Mouse (Mus musculus) adrenal gland, postnatal 10 days (tissue): ENCODE measurements around the gene Snx8. TPM values are rescaled to one million over a fixed set of nuclear protein-coding genes. Genes with fewer than 3 reads are reported as not detected.

Source experiments
- DNase-seq: peaks from one replicate; pipeline ENCODE4 v3.0.0; 2021; ENCODE audit warnings: mixed read lengths
- long read RNA-seq, 2 experiments: library from polyadenylated mRNA; stranded (forward); transcript quantifications; one replicate each; pipeline ENCODE4 v2.0.0; 2021
- total RNA-seq, 2 experiments: library from RNA; stranded (reverse); gene quantifications; 2 replicates each; pipeline ENCODE4 v1.2.3; 2021

The Snx8 gene
- total RNA-seq = 10 to 100 TPM; 19.7 to 20.3 TPM
- long read RNA-seq, experiment 1, transcript Snx8-201 (11 exons, 2,627 nt) = major isoform, 39 of 61 reads
- long read RNA-seq, experiment 1, partial matches to known transcripts = 5 of 61 reads
- long read RNA-seq, experiment 1, other reads (novel, unspliced or antisense) = 15 of 61 reads
- long read RNA-seq, experiment 2, transcript Snx8-201 (11 exons, 2,627 nt) = major isoform, 18 of 25 reads
- long read RNA-seq, experiment 2, partial matches to known transcripts = 1 of 25 reads
- long read RNA-seq, experiment 2, other reads (novel, unspliced or antisense) = 5 of 25 reads

DNA sequence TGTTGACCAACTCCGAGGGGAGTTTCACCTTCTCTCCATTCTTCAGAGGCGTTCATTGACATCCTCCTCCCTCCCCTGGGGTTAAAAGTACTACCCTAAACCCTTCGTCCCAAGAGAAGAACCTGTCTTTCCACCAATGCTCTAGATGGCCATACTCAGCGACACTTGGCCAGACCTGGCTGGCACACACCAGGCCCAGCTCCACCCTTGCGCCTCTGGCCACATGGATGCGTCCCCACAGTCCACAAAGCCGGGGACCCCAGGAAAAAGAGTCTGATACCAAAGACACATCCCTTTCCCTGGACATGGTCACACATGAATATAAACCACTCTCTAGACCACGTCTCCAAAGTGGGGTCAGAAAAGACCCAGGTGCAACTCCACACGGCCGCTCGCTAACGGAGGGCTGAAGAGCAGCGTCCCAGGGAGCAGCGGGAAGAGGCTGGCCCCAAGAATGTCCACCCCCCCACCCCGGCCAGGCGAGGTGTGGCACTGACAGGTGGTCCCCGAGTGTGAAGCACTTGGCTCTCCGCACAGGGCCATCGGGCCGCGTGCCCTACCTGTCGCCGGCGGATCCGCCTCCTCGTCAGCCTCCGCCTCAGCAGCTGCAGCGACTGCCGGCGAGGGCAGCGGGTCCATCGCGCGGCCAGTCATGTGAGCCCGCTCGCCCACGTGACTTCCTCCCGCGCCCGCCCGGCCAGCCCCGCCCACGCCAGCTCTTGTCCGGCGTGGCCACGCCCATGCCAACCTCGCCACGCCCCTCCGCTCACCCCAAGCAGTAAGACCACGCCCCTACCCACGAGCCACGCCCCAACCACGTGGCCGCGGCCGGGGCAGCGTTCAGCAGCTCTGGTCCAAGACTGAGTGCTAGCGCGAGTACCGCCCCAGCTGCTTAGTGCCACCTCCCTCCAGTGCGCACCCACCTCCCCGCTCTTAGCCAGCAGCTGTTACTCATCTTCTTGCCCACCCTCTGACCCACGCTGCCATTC is at the start of gene Snx8:
Snx8 (minus strand) TSS at position 675 of the 989 bp plus-strand sequence.
- peak; percentile 99 for DNase-seq

DNA sequence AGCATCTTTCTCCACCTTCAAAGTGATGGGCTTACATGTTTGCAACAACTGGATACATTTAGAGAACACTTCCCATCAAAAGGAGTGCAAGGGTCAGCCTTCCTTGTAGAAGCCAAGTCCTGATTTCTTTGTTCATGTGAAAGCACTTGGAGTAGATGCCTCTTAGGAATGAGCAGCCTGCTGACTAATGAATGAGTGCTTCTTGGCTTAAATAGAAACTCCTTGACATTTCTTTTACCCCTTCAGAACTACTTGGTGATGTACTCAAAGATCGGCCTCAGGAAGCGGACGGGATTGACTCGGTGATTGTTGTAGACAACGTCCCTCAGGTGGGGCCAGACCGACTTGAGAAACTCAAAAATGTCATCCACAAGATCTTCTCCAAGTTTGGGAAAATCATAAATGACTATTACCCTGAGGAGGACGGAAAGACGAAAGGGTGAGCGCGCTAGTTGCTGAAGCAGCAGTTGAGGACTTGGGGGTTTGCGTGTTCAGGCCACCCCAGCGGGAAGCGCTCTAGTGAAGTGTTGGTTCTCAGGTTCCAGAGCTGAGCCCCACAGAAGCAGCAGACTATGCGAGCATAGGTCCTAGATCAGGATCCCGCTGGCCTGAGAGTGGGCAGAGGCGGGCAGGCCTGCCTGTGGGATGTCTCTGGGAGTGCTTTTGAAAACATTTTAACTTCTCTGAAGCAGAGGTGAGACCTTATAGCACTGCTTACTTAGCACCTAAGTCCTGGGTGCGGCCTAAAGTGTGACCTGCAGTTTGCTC is 36.1 kb upstream of the Snx8 start:
- DNase-seq = no peak

DNA sequence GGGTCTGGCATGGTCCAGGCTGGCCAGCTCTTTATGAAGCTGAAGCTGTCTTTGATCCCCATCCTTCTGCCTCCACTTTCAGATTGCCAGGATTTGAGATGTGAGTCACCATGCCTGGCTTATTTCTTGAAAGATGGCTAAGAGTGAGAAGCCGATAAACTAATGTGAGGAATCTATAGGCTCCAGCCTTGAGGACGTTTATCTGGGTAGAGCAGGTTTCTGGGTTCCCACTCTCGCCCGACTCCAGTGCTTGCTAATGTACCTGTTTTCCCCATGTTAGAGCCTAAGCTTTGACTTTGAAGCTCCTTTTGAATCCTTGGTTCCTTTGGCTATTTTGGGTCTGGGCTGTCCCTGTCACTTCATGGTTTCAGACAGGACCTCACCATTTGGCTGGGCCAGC is 31.6 kb upstream of the Snx8 start:
- DNase-seq = no peak

DNA sequence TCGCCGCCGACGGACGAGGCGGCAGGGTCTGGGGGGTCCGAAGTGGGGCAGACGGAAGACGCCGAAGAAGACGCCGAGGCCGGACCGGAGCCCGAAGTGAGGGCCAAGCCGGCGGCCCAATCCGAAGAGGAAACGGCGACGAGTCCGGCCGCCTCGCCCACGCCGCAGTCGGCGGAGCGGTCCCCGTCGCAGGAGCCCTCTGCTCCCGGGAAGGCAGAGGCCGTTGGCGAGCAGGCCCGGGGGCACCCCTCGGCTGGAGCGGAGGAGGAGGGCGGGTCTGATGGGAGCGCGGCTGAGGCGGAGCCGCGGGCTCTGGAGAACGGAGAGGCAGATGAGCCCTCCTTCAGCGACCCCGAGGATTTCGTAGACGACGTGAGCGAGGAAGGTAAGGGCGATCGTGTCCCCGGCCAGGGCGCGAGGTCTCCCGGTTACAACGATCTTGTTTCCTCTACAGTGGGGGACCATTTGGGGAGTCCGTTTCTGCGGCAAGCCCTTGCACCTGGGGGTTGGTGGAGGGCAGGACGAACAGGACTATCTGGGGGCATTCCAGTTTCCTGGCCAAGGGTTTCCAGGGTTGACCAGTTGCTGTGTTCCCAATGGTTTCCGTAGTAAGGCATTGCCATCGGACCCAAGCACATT is 30.5 kb upstream of the Snx8 start:
- DNase-seq = peak; percentile 58

DNA sequence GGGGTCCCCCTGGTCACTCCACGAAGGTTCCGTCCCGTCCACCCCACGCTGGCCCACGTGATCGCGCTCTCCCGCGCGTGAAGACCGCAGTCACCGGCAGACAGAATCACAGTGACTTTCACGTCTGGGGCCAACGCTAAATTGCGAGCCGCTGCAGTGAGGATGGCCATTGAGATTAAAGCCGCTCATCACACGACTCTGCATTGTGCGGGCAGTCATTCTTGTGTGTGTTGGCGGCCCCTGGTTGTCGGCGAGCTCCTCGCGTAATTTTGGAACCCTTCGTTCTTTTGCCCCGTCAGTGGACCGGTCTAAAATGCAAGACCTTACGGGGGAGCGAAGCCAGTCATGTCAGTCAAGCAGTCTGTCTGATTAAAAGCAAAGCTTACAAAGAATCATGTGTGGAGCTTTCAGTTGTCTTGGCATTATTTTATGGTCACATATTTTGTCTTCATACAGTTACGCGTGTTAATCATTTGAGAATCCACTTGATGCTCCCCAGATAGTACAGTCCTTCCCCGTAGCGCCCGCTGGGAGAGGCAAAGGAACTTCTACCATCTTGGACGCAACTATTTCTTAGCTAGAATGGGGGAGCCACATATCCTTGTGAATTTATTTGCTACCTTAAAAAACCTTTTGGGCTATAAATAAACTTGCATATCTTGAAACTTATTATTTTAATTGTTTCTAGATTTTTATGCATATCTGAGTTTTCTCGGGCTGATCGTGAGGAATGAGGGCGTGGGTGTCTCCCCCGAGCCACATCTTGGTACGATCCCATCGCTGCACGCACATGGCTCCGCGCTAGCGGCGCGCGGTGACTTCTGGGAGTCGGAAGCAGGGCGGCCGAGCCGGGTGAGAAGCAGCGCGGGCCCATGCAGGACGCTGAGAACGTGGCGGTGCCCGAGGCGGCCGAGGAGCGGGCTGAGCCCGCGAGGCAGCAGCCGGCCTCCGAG is 29.7 kb upstream of the Snx8 start, which contains the start of gene Eif3b:
Eif3b (plus strand) TSS at position 840 of the 953 bp plus-strand sequence.
- DNase-seq = peak; percentile 92

DNA sequence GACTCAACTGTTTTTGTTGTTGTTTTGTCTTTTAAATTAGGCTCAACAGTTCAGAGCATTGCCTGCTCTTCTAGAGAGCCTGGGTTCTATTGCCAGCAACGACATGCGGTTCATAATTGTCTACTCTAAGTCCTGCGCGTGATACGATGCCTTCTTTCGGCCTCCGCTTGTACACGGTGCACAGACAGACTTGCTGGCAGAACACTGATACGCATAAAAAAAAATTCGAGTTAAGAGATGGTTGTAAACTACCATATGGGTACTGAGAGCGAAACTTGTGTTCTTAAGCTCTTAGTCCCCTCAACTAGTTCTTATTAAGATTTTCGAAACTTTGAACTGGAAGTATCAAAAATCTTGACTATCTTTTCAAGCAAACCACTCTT is 29.0 kb upstream of the Snx8 start:
- DNase-seq = no peak

DNA sequence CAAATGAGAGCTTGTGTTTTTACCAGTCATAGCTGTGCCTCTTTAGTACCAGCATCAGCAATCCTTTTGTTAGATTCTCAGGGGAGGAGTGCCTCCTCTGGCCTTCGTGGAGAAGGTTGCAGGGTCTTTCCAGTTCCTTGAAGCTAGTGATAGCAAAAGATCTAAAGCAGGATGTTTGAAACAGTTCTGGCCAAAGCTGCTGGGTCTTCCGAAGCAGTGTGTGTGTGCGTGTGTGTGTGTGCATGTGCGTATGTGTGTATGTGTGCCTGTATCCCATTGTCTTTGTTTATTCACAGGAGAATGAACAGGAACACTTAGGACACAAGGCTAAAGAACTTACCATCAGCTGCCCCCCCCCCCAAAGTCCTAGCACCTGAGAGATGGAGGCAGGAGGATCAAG is 25.6 kb upstream of the Snx8 start:
- DNase-seq = no peak

DNA sequence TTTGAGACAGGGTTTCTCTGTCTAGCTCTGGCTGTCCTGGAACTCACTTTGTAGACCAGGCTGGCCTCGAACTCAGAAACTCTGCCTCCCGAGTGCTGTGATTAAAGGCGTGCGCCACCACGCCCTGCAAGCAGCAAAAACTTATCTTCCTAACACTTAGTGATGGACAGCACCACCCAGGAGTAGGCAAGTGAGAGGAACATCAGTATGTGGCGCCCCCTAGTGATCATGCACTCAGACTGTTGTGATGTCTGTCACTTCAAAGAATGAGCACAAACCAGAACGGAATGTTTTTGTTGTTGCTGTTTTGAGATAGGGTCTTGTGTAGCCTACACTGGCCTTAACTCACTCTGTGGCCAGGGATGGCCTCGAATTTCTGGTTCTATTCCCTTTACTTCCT is 22.3 kb upstream of the Snx8 start:
- DNase-seq = peak; percentile 79

DNA sequence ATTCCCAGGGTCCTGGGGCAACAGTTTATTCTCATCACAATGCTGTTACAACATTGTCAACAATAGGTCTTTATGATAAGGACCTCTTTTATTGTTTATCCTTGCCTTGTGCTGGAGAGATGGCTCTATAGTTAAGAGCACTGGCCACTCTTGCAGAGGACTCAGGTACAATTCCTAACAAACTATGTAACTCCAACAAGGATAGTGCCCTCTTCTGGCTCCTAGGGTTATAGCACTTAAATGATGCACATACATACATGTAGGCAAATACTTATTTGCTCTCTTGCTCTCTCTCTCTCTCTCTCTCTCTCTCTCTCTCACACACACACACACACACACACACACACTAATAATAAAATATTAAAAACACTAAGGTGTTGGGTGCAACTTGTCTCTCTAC is 19.7 kb upstream of the Snx8 start:
- DNase-seq = no peak

DNA sequence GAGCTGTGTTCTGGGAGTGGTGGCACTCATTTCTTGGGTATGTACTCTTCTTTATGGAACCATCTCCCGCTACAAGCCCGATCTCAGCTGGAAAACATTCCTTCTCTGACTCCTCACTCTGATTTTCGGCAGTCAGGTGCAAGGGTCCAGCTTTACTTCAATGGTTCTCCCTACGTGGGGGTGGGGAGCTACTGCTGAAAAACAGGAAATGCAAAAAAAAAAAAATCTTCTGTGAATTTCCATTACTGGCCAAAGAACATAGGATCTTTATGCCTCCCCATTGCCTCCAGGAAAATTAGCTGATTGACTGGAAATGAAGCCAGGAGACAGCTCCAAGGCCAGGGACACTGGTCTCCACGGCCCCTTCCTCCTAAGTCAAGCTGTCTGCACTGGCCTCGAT is 17.6 kb upstream of the Snx8 start:
- DNase-seq = no peak

DNA sequence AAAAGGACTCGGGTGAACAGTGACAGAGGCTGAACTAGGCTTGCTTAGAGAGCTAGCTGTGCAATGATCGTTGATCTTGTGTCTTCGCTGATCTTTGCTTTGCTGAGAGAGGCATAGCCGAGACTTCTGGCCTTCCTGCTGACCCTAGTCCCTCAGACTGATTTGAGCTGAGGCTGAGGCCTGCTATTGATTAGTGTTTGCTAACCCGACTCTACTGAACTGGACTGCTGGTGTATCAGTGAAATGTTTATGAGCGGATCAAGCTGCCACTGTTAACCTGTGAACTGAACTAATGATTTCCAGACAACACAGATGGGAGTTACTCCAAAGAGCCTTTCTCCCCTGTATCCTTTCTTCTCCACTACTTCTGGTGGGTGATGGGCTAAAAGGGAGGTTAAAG is 16.1 kb upstream of the Snx8 start:
- no peak for DNase-seq

DNA sequence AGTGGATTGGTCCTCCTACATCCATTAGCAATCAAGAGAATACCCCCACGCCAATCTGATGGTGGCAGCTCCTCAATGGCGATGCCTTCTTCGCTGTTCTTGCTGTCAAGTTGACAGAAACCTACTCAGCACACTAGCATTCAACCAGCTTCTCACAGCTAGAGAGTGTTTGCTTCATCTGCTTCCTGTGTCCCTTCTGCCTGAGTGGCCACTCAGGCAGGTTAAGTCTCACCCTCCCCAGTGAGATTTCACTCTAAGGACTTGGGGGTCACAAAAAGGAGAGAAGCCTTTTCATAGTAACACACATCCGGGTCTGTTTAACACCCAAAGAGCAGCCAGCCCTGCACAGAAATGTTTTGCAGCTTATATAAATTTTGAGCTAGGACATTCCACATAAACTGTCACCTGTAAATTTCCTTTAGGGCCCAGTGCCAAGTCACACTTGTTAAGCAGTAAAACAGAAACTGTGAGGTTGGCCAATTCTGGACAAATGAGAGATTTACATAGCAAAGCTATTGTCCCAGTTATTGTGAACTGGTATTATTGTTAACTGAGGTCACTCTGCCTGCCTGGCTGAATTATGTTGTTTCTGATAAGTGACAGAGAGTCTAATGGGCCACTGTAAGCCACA is 13.7 kb upstream of the Snx8 start:
- no peak for DNase-seq

DNA sequence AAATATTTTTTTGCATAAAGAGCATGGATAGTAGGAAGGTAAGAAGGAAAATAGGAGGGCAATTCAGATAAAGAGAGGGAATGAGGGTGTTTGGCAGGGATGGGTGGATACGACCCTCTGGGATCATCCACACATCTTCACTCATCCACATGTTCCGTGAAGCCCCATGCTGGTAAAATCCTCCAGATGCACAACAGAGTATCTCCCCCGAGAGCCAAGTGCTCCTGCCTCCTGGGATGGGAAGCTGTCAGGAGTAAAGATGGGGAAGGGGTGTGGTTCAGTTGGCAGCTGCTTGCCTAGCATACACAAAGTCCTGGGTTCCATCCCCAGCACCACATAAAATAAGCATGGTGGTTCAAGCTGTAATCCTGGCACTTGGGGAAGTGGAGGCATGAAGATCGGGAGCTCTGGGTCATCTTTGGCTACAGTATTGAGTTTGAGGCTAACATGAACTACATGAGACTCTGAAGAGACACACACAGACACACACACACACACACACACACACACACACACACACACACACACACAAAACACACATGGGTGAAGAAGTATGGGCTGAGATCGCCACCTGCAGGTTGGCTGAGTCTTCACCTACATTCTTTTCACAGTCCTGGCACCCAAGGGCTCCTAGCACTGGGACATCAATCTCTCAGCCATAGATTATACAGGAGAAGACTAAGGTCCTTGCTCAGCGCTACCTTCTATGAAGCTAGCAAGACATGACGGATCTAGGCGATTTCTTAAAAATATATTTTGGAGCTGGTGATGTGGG is 7.3 kb upstream of the Snx8 start:
- peak; percentile 56 for DNase-seq

DNA sequence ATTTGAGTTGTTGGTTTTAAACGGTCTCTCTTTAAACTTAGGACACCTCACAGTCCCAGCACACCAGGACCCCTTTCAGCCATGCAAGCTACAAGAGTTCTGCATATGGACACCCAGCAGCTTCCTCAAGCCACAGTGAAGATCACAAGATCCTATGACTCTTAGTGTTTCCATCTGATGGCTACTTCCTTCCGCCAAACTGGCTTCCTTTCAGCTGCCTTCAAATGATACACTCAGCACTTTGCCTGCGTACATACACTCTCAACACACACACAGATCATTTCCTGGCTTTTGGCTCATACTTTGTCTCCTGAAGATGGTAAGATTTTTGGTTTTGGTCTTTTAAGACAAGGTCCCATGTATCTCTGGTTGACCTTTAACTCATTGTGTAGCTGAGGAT is 3.6 kb upstream of the Snx8 start:
- no peak for DNase-seq

DNA sequence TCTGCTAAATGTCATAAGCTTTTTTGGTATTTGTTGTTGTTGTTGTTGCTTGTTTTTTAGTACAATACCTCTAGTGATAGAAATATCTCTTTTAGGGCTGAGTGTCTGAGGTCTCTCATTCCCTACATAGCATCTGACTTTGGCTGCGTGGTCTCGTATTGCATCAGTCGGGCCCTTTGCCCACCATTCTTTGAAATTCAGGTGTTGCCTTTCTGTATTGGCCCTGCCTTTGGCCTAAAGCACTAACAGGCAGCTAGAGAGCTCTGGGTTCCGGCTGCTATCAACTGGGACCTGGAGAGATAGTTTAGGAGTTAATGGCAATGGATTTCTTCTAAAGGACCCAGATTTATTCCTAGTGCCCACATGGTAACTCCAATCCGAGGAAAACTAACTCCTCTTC is 2.9 kb upstream of the Snx8 start:
- no peak for DNase-seq

DNA sequence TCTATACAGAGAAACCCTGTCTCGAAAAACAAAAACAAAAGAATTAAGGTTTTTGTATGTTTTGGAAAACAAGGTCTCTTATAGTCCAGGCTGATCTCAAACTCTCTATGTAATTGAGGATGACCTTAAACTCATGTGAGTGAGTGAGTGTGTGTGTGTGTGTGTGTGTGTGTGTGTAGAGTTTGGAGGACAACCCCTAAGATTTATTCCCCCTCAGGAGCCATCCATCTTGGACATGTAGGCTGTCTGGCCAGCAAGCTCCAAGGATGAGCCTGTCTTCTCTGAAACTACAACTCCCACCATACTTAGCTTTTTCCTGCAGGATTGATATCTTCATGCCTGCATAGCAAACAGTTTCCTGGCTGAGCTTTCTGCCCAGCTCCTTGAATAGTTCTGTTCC is 2.4 kb upstream of the Snx8 start:
- DNase-seq = peak; percentile 43

DNA sequence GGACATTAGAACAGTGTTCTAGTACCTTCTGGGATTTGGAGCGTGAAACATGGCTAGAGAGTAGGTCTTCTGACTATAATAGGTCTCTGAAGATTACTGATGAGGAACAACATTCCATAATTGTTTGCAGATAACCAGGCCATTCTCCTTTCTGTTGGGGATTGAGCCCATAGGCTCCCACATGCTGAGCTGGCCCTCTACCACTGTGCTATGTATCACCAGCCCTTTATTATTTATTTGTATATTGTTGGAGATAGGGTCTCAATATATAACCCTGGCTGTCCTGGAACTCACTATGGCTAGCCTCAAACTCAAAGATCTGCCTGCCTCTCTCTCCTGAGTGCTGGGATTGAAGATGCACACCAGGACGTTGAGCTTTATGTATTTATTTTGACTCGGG is 585 bp upstream of the Snx8 start:
- no peak for DNase-seq

DNA sequence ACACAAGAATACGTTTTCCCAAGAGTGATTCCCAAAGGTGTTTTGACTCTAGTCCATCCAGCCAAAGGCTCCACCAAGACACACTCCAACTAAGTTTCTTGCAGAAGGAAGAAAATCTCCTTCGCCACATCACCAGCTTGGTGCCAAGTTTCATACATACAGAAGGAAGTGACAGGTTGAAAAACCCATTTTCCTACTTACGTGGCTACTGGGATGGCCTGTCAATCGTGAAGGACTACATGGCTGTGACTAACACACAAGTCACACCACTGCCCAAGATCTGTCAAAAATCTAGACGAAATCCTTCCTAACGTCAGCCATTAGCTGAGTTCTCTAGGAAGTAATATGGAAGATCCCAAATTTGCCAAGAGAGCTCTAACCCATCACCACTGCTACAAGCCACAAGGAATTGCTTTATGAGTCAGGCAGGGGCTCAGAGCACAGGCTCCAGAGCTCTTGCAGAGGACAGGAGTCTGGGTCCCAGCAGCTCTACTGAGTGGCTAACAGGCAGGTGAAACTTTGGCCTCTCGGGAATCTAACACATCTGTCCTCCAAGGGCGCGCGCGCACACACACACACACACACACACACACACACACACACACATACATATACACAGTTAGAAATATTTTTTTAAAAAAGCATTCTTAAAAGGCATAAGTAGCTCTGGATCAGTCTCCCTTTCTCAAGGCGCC is 1.1 kb downstream of the Snx8 start:
- DNase-seq = no peak

DNA sequence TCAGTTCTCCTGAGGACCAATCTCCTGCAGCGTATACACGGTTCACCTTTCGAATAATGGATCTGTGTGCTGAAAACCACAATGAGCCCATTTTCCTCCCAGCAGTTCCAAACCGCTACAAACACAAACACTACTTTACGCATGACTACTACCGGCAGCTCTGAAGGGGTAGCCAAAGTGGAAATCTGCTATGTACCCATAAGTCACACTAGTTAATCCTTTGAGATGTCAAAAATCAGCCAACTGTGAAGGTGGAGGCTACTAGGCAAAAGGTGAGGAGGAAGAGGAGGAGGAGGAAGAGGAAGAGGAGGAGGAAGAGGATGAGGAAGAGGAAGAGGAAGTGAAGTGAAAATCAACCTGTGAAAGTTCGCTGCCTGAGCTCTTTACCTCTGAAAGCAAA is 1.8 kb downstream of the Snx8 start:
- DNase-seq = no peak
